Mouse (Mus musculus): ENCODE results near the gene Rab4a. TPM values are rescaled to one million over a fixed set of nuclear protein-coding genes. Genes with fewer than 3 reads are reported as not detected.
"Not testable (repeated sequence)": the region's sequence is repeated elsewhere in the genome, so short reads cannot be mapped to it uniquely, and the experiment has no call there.

Rab4a gene
- polyA plus RNA-seq, 1 experiment from 2014 or later, result 79.1 TPM

- 2% methylated on average over 12 of the region's 12 CpGs for WGBS
- Histone ChIP-seq H3K9me3 (ENCODE audit: control insufficient read depth, low read length) (no peaks in the 10 kb centered on the region), H3K27ac (peak overlapping the region; percentile 77), H3K27me3 (ENCODE audit: control insufficient read depth, insufficient read depth, low read length) (no peaks in the 10 kb centered on the region), H3K4me3 (replicated peaks; ENCODE audit: low read length) (peak overlapping the region; percentile 79), H3K4me2 (replicated peaks) (peak overlapping the region; percentile 94), H3K9ac (peak overlapping the region; percentile 89), H3K4me1 (replicated peaks; ENCODE audit: control insufficient read depth, insufficient read depth, low read length) (peaks cover 23% of the 10 kb centered on the region), H3K36me3 (replicated peaks; ENCODE audit: control insufficient read depth, insufficient read depth) (no peaks in the 10 kb centered on the region)
- ATAC-seq (ENCODE audit: low FRiP score) (no peak), DNase-seq (ENCODE audit: low spot score) (no peak)
These were observed 670 bp downstream of the Rab4a start for GRCm38 (mm10) chr8:123806374-123806935.

- DNase-seq (ENCODE audit: low spot score), result no peak
- Histone ChIP-seq H3K9ac (peak overlapping the region; percentile 89), H3K4me3 (replicated peaks; ENCODE audit: low read length) (peak overlapping the region; percentile 79), H3K36me3 (replicated peaks; ENCODE audit: control insufficient read depth, insufficient read depth) (no peaks in the 10 kb centered on the region), H3K4me2 (replicated peaks) (peak overlapping the region; percentile 94), H3K4me1 (replicated peaks; ENCODE audit: control insufficient read depth, insufficient read depth, low read length) (peaks cover 23% of the 10 kb centered on the region), H3K27ac (no peak overlapping the region), H3K9me3 (ENCODE audit: control insufficient read depth, low read length) (no peaks in the 10 kb centered on the region), H3K27me3 (ENCODE audit: control insufficient read depth, insufficient read depth, low read length) (no peaks in the 10 kb centered on the region)
- WGBS, result 7% methylated on average over 14 of the region's 14 CpGs
- no peak for ATAC-seq (ENCODE audit: low FRiP score)
These were observed 1.2 kb downstream of the Rab4a start for GRCm38 (mm10) chr8:123807024-123807431.

- Histone ChIP-seq H3K4me1 (replicated peaks; ENCODE audit: control insufficient read depth, insufficient read depth, low read length) (peaks cover 23% of the 10 kb centered on the region), H3K27me3 (ENCODE audit: control insufficient read depth, insufficient read depth, low read length) (no peaks in the 10 kb centered on the region), H3K36me3 (replicated peaks; ENCODE audit: control insufficient read depth, insufficient read depth) (no peaks in the 10 kb centered on the region), H3K27ac (no peak overlapping the region), H3K9ac (peak overlapping the region; percentile 89; the same call in 1 of the 2 replicates), H3K4me2 (replicated peaks) (peak overlapping the region; percentile 94), H3K9me3 (ENCODE audit: control insufficient read depth, low read length) (no peaks in the 10 kb centered on the region), H3K4me3 (replicated peaks; ENCODE audit: low read length) (no peak overlapping the region)
- ATAC-seq (ENCODE audit: low FRiP score) (no peak), DNase-seq (ENCODE audit: low spot score) (no peak)
- WGBS, result 67% methylated on average over 6 of the region's 6 CpGs
These were observed 2.2 kb downstream of the Rab4a start for GRCm38 (mm10) chr8:123807852-123808573.

- ATAC-seq (ENCODE audit: low FRiP score), result no peak
- Histone ChIP-seq H3K27me3 (ENCODE audit: control insufficient read depth, insufficient read depth, low read length) (no peaks in the 10 kb centered on the region), H3K27ac (no peak overlapping the region), H3K36me3 (replicated peaks; ENCODE audit: control insufficient read depth, insufficient read depth) (no peaks in the 10 kb centered on the region), H3K4me3 (replicated peaks; ENCODE audit: low read length) (no peak overlapping the region), H3K9me3 (ENCODE audit: control insufficient read depth, low read length) (no peaks in the 10 kb centered on the region), H3K4me2 (replicated peaks) (no peak overlapping the region), H3K4me1 (replicated peaks; ENCODE audit: control insufficient read depth, insufficient read depth, low read length) (peaks cover 23% of the 10 kb centered on the region), H3K9ac (no peak overlapping the region)
- no peak for DNase-seq (ENCODE audit: low spot score)
- 71% methylated on average over 7 of the region's 7 CpGs for WGBS
These were observed 2.9 kb downstream of the Rab4a start for GRCm38 (mm10) chr8:123808671-123809070.

- not testable (repeated sequence) for ATAC-seq (ENCODE audit: low FRiP score); H3K4me3 ChIP-seq (replicated peaks; ENCODE audit: low read length); DNase-seq (ENCODE audit: low spot score); H3K27ac ChIP-seq; H3K9ac ChIP-seq; H3K36me3 ChIP-seq (replicated peaks; ENCODE audit: control insufficient read depth, insufficient read depth); H3K27me3 ChIP-seq (ENCODE audit: control insufficient read depth, insufficient read depth, low read length); H3K4me2 ChIP-seq (replicated peaks); H3K9me3 ChIP-seq (ENCODE audit: control insufficient read depth, low read length)
- peaks cover 23% of the 10 kb centered on the region for H3K4me1 ChIP-seq (replicated peaks; ENCODE audit: control insufficient read depth, insufficient read depth, low read length)
- 84% methylated on average over 4 of the region's 4 CpGs for WGBS
These were observed 3.6 kb downstream of the Rab4a start for GRCm38 (mm10) chr8:123809342-123809741.

- H3K27me3 ChIP-seq (ENCODE audit: control insufficient read depth, insufficient read depth, low read length), result no peaks in the 10 kb centered on the region
- WGBS, result 89% methylated on average over 5 of the region's 5 CpGs
- no peak overlapping the region for H3K9ac ChIP-seq
- no peaks in the 10 kb centered on the region for H3K9me3 ChIP-seq (ENCODE audit: control insufficient read depth, low read length)
- ATAC-seq (ENCODE audit: low FRiP score) (no peak), DNase-seq (ENCODE audit: low spot score) (no peak)
- H3K4me3 ChIP-seq (replicated peaks; ENCODE audit: low read length), result no peak overlapping the region
- H3K27ac ChIP-seq, result no peak overlapping the region
- 0 out of 2 replicates have a peak, but pooled peaks cover 6% of the 10 kb centered on the region for H3K36me3 ChIP-seq (replicated peaks; ENCODE audit: control insufficient read depth, insufficient read depth)
- peaks cover 8% of the 10 kb centered on the region for H3K4me1 ChIP-seq (replicated peaks; ENCODE audit: control insufficient read depth, insufficient read depth, low read length)
- H3K4me2 ChIP-seq (replicated peaks), result no peak overlapping the region
These were observed 6.4 kb downstream of the Rab4a start for GRCm38 (mm10) chr8:123812227-123812626.

- H3K4me3 ChIP-seq (replicated peaks; ENCODE audit: low read length), result no peak overlapping the region
- no peaks in the 10 kb centered on the region for H3K27me3 ChIP-seq (ENCODE audit: control insufficient read depth, insufficient read depth, low read length)
- no peak for ATAC-seq (ENCODE audit: low FRiP score)
- H3K9ac ChIP-seq, result no peak overlapping the region
- no peaks in the 10 kb centered on the region for H3K9me3 ChIP-seq (ENCODE audit: control insufficient read depth, low read length)
- 0 out of 2 replicates have a peak, but pooled peaks cover 6% of the 10 kb centered on the region for H3K36me3 ChIP-seq (replicated peaks; ENCODE audit: control insufficient read depth, insufficient read depth)
- no peak for DNase-seq (ENCODE audit: low spot score)
- no peaks in the 10 kb centered on the region for H3K4me1 ChIP-seq (replicated peaks; ENCODE audit: control insufficient read depth, insufficient read depth, low read length)
- no peak overlapping the region for H3K27ac ChIP-seq
- WGBS, result 77% methylated on average over 16 of the region's 16 CpGs
- no peak overlapping the region for H3K4me2 ChIP-seq (replicated peaks)
These were observed 7.5 kb downstream of the Rab4a start for GRCm38 (mm10) chr8:123813173-123813891.

GRCm38 (mm10) chr8:123813892-123814266, 8.1 kb downstream of the Rab4a start:
- 85% methylated on average over 4 of the region's 4 CpGs for WGBS
- Histone ChIP-seq H3K9ac (no peak overlapping the region), H3K4me2 (replicated peaks) (no peak overlapping the region), H3K9me3 (ENCODE audit: control insufficient read depth, low read length) (no peaks in the 10 kb centered on the region), H3K4me1 (replicated peaks; ENCODE audit: control insufficient read depth, insufficient read depth, low read length) (no peaks in the 10 kb centered on the region), H3K36me3 (replicated peaks; ENCODE audit: control insufficient read depth, insufficient read depth) (0 out of 2 replicates have a peak, but pooled peaks cover 6% of the 10 kb centered on the region), H3K4me3 (replicated peaks; ENCODE audit: low read length) (no peak overlapping the region), H3K27ac (no peak overlapping the region), H3K27me3 (ENCODE audit: control insufficient read depth, insufficient read depth, low read length) (no peaks in the 10 kb centered on the region)
- ATAC-seq (ENCODE audit: low FRiP score) (no peak), DNase-seq (ENCODE audit: low spot score) (no peak)

- Histone ChIP-seq H3K4me1 (replicated peaks; ENCODE audit: control insufficient read depth, insufficient read depth, low read length) (no peaks in the 10 kb centered on the region), H3K4me2 (replicated peaks) (no peak overlapping the region), H3K27me3 (ENCODE audit: control insufficient read depth, insufficient read depth, low read length) (no peaks in the 10 kb centered on the region), H3K27ac (no peak overlapping the region), H3K36me3 (replicated peaks; ENCODE audit: control insufficient read depth, insufficient read depth) (0 out of 2 replicates have a peak, but pooled peaks cover 6% of the 10 kb centered on the region), H3K9me3 (ENCODE audit: control insufficient read depth, low read length) (no peaks in the 10 kb centered on the region), H3K9ac (no peak overlapping the region), H3K4me3 (replicated peaks; ENCODE audit: low read length) (no peak overlapping the region)
- WGBS, result 91% methylated on average over 11 of the region's 11 CpGs
- ATAC-seq (ENCODE audit: low FRiP score) (no peak), DNase-seq (ENCODE audit: low spot score) (no peak)
These were observed 9.5 kb downstream of the Rab4a start for GRCm38 (mm10) chr8:123815325-123815724.
